Mouse (Mus musculus): ENCODE data around the gene Hhat. TPM values are rescaled to one million over a fixed set of nuclear protein-coding genes. Genes with fewer than 3 reads are reported as not detected.
A peak's percentile ranks its signal among the peaks of the same experiment; 100 is the strongest.

The Hhat gene
- polyA plus RNA-seq, 1 experiment from 2014 or later, result 3.8 TPM

DNA sequence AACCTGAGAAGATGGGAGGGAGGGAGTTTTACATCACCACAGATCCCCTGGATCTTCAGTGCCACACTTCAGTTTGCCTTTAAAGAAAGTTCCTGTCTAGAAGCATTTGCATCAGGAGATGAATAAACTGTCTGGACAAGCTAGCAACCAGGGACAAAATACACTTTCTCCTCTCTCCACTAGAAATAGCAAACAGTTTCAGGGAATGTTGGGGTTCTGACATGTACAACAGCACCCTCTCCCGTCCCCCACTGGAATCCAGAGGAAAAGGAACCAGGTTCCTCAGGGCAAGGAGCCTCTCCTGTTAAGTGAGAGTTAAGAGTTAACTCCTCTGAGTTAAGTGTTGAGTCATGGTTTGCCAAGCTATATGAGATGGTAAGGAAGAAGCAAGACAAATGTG, 224.2 kb downstream of the Hhat start:
- H3K4me1 ChIP-seq (replicated peaks; ENCODE audit: control insufficient read depth, insufficient read depth, low read length), result no peaks in the 10 kb centered on the region
- H3K9ac ChIP-seq (ENCODE audit: low read depth, low read length), result no peak overlapping the region
- 31% methylated on average over 1 of the region's 1 CpGs for WGBS
- H3K36me3 ChIP-seq (ENCODE audit: control insufficient read depth, insufficient read depth, low read length), result no peaks in the 10 kb centered on the region
- H3K27ac ChIP-seq (ENCODE audit: low read depth, low read length), result no peak overlapping the region
- no peak overlapping the region for H3K4me3 ChIP-seq (ENCODE audit: low read depth, low read length)
- no peaks in the 10 kb centered on the region for H3K27me3 ChIP-seq (replicated peaks; ENCODE audit: control insufficient read depth, insufficient read depth, low read length)
- H3K4me2 ChIP-seq, result no peak overlapping the region
- peak; percentile 19 for DNase-seq (ENCODE audit: low spot score)
- H3K9me3 ChIP-seq (ENCODE audit: control insufficient read depth, low read length), result no peaks in the 10 kb centered on the region
- no peak for ATAC-seq (replicated peaks; ENCODE audit: low FRiP score)

DNA sequence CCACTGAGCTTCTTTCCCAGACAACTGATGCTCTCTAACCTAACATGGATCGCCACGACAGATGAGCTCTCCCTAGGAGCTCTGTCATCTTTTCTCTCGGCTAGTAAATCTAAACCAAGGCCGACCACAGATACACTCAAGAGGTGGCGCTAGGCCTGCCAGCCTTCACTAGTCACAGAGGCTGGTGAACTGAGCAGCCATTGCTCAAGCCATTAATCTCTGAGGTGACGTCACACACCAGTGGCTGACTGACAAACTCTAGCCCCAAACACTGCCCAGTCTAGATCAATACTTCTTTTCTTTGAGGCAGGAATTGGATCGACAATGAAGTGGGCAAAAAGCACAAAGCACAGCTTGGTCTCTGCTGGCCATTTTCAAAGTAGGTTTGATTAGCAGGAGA, 226.1 kb downstream of the Hhat start:
- Histone ChIP-seq H3K4me1 (replicated peaks; ENCODE audit: control insufficient read depth, insufficient read depth, low read length) (no peaks in the 10 kb centered on the region), H3K27ac (ENCODE audit: low read depth, low read length) (no peak overlapping the region), H3K9me3 (ENCODE audit: control insufficient read depth, low read length) (no peaks in the 10 kb centered on the region), H3K27me3 (replicated peaks; ENCODE audit: control insufficient read depth, insufficient read depth, low read length) (no peaks in the 10 kb centered on the region), H3K4me3 (ENCODE audit: low read depth, low read length) (no peak overlapping the region), H3K4me2 (no peak overlapping the region), H3K36me3 (ENCODE audit: control insufficient read depth, insufficient read depth, low read length) (no peaks in the 10 kb centered on the region), H3K9ac (ENCODE audit: low read depth, low read length) (no peak overlapping the region)
- no peak for ATAC-seq (replicated peaks; ENCODE audit: low FRiP score)
- 68% methylated on average over 7 of the region's 7 CpGs for WGBS
- DNase-seq (ENCODE audit: low spot score), result no peak

DNA sequence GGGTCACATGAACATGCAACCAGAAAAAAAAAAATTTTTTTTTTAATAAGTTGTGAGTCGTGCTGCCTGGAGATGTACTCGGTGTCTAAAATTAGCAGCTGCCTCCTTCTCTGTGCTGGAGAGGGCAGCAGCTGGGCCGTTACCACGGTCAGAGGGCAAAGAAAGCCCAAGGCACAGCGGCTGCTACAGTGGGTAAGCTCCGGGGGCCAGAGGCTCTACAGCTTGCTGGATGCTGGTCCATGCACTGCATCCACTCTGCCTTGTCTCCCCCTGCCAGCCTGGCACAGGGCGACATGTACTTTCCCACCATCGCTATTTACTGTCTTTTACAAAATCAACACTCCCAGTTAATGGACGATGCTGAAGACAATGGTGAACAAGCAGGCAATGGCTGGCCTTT, 226.9 kb downstream of the Hhat start:
- Histone ChIP-seq H3K4me3 (ENCODE audit: low read depth, low read length) (no peak overlapping the region), H3K4me1 (replicated peaks; ENCODE audit: control insufficient read depth, insufficient read depth, low read length) (no peaks in the 10 kb centered on the region), H3K4me2 (no peak overlapping the region), H3K27ac (ENCODE audit: low read depth, low read length) (no peak overlapping the region), H3K9ac (ENCODE audit: low read depth, low read length) (no peak overlapping the region), H3K36me3 (ENCODE audit: control insufficient read depth, insufficient read depth, low read length) (no peaks in the 10 kb centered on the region), H3K27me3 (replicated peaks; ENCODE audit: control insufficient read depth, insufficient read depth, low read length) (no peaks in the 10 kb centered on the region), H3K9me3 (ENCODE audit: control insufficient read depth, low read length) (no peaks in the 10 kb centered on the region)
- no peak for DNase-seq (ENCODE audit: low spot score)
- WGBS, result 76% methylated on average over 9 of the region's 9 CpGs
- no peak for ATAC-seq (replicated peaks; ENCODE audit: low FRiP score)

DNA sequence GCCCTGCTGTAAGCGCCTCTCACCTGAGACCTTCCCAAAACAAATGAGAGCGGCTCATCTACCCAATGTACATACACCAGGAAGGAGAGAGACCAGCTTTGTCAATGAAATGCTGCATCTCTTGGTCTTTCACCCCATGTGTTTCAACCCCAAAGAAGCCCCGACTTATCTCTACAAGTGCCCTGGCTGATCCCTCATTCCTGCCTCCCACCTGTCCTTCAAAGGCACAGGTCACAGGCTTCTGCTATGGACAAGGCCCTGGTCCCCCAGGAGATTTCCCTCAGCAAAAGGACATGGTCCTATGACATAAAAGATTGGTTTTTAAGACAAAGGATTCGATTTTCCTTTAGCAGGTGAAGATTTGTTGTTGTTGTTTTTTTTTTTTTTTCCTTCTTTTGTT, 227.3 kb downstream of the Hhat start:
- Histone ChIP-seq H3K9me3 (ENCODE audit: control insufficient read depth, low read length) (no peaks in the 10 kb centered on the region), H3K4me2 (no peak overlapping the region), H3K9ac (ENCODE audit: low read depth, low read length) (no peak overlapping the region), H3K4me1 (replicated peaks; ENCODE audit: control insufficient read depth, insufficient read depth, low read length) (no peaks in the 10 kb centered on the region), H3K27ac (ENCODE audit: low read depth, low read length) (no peak overlapping the region), H3K4me3 (ENCODE audit: low read depth, low read length) (no peak overlapping the region), H3K36me3 (ENCODE audit: control insufficient read depth, insufficient read depth, low read length) (no peaks in the 10 kb centered on the region), H3K27me3 (replicated peaks; ENCODE audit: control insufficient read depth, insufficient read depth, low read length) (no peaks in the 10 kb centered on the region)
- no peak for ATAC-seq (replicated peaks; ENCODE audit: low FRiP score)
- 79% methylated on average over 4 of the region's 4 CpGs for WGBS
- DNase-seq (ENCODE audit: low spot score), result no peak

DNA sequence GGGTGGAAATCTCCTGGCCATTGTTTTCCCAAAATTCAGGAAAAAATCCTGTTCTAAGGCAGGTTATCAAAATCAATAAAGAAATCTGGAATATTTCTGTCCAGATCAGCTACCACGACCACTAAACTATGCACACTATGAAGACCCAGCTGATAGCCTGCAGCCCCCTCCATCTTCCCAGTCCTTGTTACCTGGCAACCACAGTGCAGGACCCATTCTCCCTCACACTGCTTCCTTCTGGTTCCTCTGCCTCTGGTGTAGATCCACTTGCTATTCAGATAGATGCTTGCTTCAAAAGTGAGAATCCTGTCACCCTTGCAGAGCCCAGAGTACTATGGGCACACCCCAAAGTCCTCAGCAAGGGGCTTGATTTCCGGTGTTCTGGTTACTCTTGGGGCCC, 228.9 kb downstream of the Hhat start:
- Histone ChIP-seq H3K4me3 (ENCODE audit: low read depth, low read length) (no peak overlapping the region), H3K36me3 (ENCODE audit: control insufficient read depth, insufficient read depth, low read length) (no peaks in the 10 kb centered on the region), H3K4me1 (replicated peaks; ENCODE audit: control insufficient read depth, insufficient read depth, low read length) (no peaks in the 10 kb centered on the region), H3K9me3 (ENCODE audit: control insufficient read depth, low read length) (no peaks in the 10 kb centered on the region), H3K27ac (ENCODE audit: low read depth, low read length) (no peak overlapping the region), H3K27me3 (replicated peaks; ENCODE audit: control insufficient read depth, insufficient read depth, low read length) (no peaks in the 10 kb centered on the region), H3K4me2 (no peak overlapping the region), H3K9ac (ENCODE audit: low read depth, low read length) (no peak overlapping the region)
- WGBS, result 74% methylated on average over 2 of the region's 2 CpGs
- ATAC-seq (replicated peaks; ENCODE audit: low FRiP score), result no peak
- no peak for DNase-seq (ENCODE audit: low spot score)

DNA sequence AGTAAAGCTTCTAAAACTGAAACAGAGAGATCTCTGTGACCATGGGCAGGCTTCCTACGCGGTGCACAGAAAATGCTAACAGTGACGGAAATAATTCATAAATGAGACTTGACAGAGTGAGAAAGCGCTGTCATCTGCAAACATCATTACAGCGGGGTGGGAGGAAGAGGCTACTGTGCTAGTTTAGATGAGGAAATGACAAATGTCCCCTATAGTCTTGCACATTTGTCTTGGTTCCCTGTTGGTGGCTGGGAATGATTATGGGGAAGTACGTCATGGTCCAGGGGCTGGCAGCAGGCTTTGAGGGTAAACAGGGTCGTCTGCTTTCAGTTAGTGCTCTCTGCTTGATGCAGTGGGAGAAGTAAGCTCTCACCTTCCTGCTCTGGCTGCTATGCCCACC, 233.9 kb downstream of the Hhat start:
- Histone ChIP-seq H3K36me3 (ENCODE audit: control insufficient read depth, insufficient read depth, low read length) (no peaks in the 10 kb centered on the region), H3K4me1 (replicated peaks; ENCODE audit: control insufficient read depth, insufficient read depth, low read length) (peaks cover 2% of the 10 kb centered on the region; the same call in 1 of the 2 replicates), H3K27ac (ENCODE audit: low read depth, low read length) (no peak overlapping the region), H3K4me2 (no peak overlapping the region), H3K27me3 (replicated peaks; ENCODE audit: control insufficient read depth, insufficient read depth, low read length) (no peaks in the 10 kb centered on the region), H3K4me3 (ENCODE audit: low read depth, low read length) (no peak overlapping the region), H3K9me3 (ENCODE audit: control insufficient read depth, low read length) (no peaks in the 10 kb centered on the region), H3K9ac (ENCODE audit: low read depth, low read length) (no peak overlapping the region)
- no peak; the same call in 1 of the 2 replicates for ATAC-seq (replicated peaks; ENCODE audit: low FRiP score)
- no peak for DNase-seq (ENCODE audit: low spot score)
- 57% methylated on average over 7 of the region's 7 CpGs for WGBS

DNA sequence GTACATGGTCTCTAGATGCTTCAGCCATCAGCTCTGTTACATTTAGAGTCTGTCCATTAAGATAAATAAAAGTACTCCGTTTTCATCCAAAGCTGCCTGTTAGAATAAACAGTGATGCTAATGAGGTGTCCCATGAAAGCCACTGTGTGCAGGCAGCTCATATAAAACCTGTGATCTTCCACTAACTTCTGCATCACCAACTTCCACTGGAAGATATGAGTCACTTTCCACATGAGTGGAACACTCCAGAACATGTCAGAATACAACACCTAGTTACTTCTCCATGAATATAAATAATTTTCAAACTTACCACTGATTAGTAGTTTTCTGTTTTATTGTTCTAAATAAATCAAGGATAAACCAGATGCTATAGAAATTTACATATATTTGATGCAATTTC, 234.6 kb downstream of the Hhat start:
- no peaks in the 10 kb centered on the region for H3K27me3 ChIP-seq (replicated peaks; ENCODE audit: control insufficient read depth, insufficient read depth, low read length)
- no peak overlapping the region for H3K27ac ChIP-seq (ENCODE audit: low read depth, low read length)
- peaks cover 5% of the 10 kb centered on the region; the same call in 1 of the 2 replicates for H3K4me1 ChIP-seq (replicated peaks; ENCODE audit: control insufficient read depth, insufficient read depth, low read length)
- WGBS, result 69% methylated on average over 1 of the region's 1 CpGs
- no peaks in the 10 kb centered on the region for H3K36me3 ChIP-seq (ENCODE audit: control insufficient read depth, insufficient read depth, low read length)
- H3K4me3 ChIP-seq (ENCODE audit: low read depth, low read length), result no peak overlapping the region
- ATAC-seq (replicated peaks; ENCODE audit: low FRiP score) (no peak), DNase-seq (ENCODE audit: low spot score) (no peak)
- no peaks in the 10 kb centered on the region for H3K9me3 ChIP-seq (ENCODE audit: control insufficient read depth, low read length)
- H3K4me2 ChIP-seq, result no peak overlapping the region
- no peak overlapping the region for H3K9ac ChIP-seq (ENCODE audit: low read depth, low read length)

DNA sequence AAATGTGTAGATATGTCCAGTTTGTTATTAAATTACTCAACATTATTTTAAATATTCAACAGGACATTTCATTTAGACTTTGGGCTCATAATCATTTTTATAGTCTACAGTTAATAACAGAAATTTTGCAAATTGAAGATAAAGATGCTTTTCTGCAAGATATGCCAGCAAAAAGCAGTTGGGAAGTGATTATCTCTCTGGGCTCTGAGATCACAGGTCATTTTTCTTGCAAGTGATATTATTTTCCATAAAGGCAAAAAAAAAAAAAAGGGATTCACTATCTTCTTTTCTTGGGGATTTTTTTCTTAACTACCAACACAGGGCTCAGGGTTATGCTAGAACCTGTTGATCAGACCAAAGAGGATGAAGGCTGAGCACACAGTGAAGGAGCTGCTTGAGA, 238.0 kb downstream of the Hhat start:
- Histone ChIP-seq H3K4me3 (ENCODE audit: low read depth, low read length) (no peak overlapping the region), H3K27me3 (replicated peaks; ENCODE audit: control insufficient read depth, insufficient read depth, low read length) (no peaks in the 10 kb centered on the region), H3K9ac (ENCODE audit: low read depth, low read length) (no peak overlapping the region), H3K36me3 (ENCODE audit: control insufficient read depth, insufficient read depth, low read length) (no peaks in the 10 kb centered on the region), H3K4me1 (replicated peaks; ENCODE audit: control insufficient read depth, insufficient read depth, low read length) (peaks cover 5% of the 10 kb centered on the region; the same call in 1 of the 2 replicates), H3K27ac (ENCODE audit: low read depth, low read length) (no peak overlapping the region), H3K9me3 (ENCODE audit: control insufficient read depth, low read length) (no peaks in the 10 kb centered on the region), H3K4me2 (no peak overlapping the region)
- no peak for DNase-seq (ENCODE audit: low spot score)
- no peak for ATAC-seq (replicated peaks; ENCODE audit: low FRiP score)

DNA sequence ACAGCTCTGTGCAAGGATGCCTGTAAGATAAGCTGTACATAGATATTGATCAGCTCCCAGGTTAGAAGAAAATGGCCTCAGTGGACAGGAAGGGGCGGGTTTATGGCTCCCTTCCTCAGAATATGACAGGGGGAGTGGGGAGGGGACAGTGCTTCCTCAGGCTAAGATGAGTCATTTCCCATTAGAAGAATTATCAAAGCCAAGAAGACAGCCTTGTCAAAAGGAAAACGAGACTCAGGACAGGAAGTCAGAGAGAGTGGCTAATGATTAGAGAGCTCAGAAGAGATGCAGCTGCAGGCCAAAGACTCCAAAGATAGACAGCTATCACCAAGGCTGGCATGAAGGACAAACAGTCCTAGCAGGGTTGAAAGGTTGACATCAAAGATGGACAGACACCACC, 238.8 kb downstream of the Hhat start:
- ATAC-seq (replicated peaks; ENCODE audit: low FRiP score), result peak; percentile 26
- H3K27ac ChIP-seq (ENCODE audit: low read depth, low read length), result no peak overlapping the region
- peaks cover 5% of the 10 kb centered on the region; the same call in 1 of the 2 replicates for H3K4me1 ChIP-seq (replicated peaks; ENCODE audit: control insufficient read depth, insufficient read depth, low read length)
- H3K4me2 ChIP-seq, result no peak overlapping the region
- no peaks in the 10 kb centered on the region for H3K9me3 ChIP-seq (ENCODE audit: control insufficient read depth, low read length)
- no peak overlapping the region for H3K4me3 ChIP-seq (ENCODE audit: low read depth, low read length)
- WGBS, result 22% methylated on average over 2 of the region's 2 CpGs
- DNase-seq (ENCODE audit: low spot score), result no peak
- H3K27me3 ChIP-seq (replicated peaks; ENCODE audit: control insufficient read depth, insufficient read depth, low read length), result no peaks in the 10 kb centered on the region
- no peaks in the 10 kb centered on the region for H3K36me3 ChIP-seq (ENCODE audit: control insufficient read depth, insufficient read depth, low read length)
- H3K9ac ChIP-seq (ENCODE audit: low read depth, low read length), result no peak overlapping the region
